In genomic region chr13:98354871-98355558, GRCm38 (mm10) we compare ENCODE assay signal across 9 mouse cellular contexts. TPM values are rescaled to one million over a fixed set of nuclear protein-coding genes. Genes with fewer than 3 reads are reported as not detected.
DNase-seq lines count a peak whose midpoint lies in the region; ATAC-seq and TF ChIP-seq lines count a peak whose summit lies in the region.
"Had no signal": no experiment of that assay in that cellular context is flagged by ENCODE, and none has a peak within 500 bp of the region (broad histone marks: within the 10 kb centered on the region; RNA-seq: fewer than 3 reads in every experiment).

No protein-coding gene starts in this region.

- H3K79me2 ChIP-seq in heart, adult 2 months (replicated peaks; ENCODE audit: control insufficient read depth, insufficient read depth, low read length) = no peaks in the 10 kb centered on the region

- TF ChIP-seq EP300 in heart, adult 2 months (IDR thresholded peaks at IDR 0.05; ENCODE audit: insufficient read depth, low read depth, low read length) = no peak
- no peak for TF ChIP-seq EP300 in liver, embryonic 14.5 days (IDR thresholded peaks at IDR 0.05; ENCODE audit: low read depth)

- peak overlapping the region; percentile 32; the same call in 1 of the 2 replicates for H3K9ac ChIP-seq in heart, adult 2 months (ENCODE audit: low read depth, low read length)
- peak overlapping the region; percentile 77 for H3K9ac ChIP-seq in embryonic facial prominence, embryonic 14.5 days (ENCODE audit: low read depth, low read length)
- peak overlapping the region; percentile 45 for H3K9ac ChIP-seq in hindbrain, embryonic 16.5 days (ENCODE audit: low read depth, low read length)
- no peak overlapping the region for H3K9ac ChIP-seq in liver, embryonic 14.5 days (replicated peaks)

- H3K4me2 ChIP-seq in embryonic facial prominence, embryonic 14.5 days (ENCODE audit: low read depth, low read length) = peak overlapping the region; percentile 83
- H3K4me2 ChIP-seq in hindbrain, embryonic 16.5 days (ENCODE audit: low read length) = peak overlapping the region; percentile 57
- H3K4me2 ChIP-seq in liver, embryonic 14.5 days (ENCODE audit: low read depth) = peak overlapping the region; percentile 49

- TF ChIP-seq POLR2A in heart, adult 2 months (IDR thresholded peaks at IDR 0.05; ENCODE audit: insufficient read depth, low read depth, low read length) = no peak

- no peaks in the 10 kb centered on the region for H3K36me3 ChIP-seq in heart, adult 2 months (ENCODE audit: control insufficient read depth, insufficient read depth, low read length)
- H3K36me3 ChIP-seq in embryonic facial prominence, embryonic 14.5 days (ENCODE audit: control insufficient read depth, insufficient read depth, low read length) = no peaks in the 10 kb centered on the region
- H3K36me3 ChIP-seq in hindbrain, embryonic 16.5 days (ENCODE audit: control insufficient read depth, insufficient read depth, low read length) = no peaks in the 10 kb centered on the region
- H3K36me3 ChIP-seq in liver, embryonic 14.5 days (replicated peaks; ENCODE audit: control insufficient read depth, insufficient read depth, low read depth) = no peaks in the 10 kb centered on the region
- H3K36me3 ChIP-seq: G1E had no signal

- intact Hi-C loops in heart, adult 2 months (cut with DNase I) = loop anchor here (5.0 to 10.0 kb wide), 2 partner anchors 142 to 230 kb away; no protein-coding TSS in a partner anchor

- peak; percentile 41 for ATAC-seq in embryonic facial prominence, embryonic 14.5 days (ENCODE audit: low read depth)
- peak; percentile 31; the same call in 1 of the 2 replicates for ATAC-seq in hindbrain, embryonic 16.5 days
- no peak for ATAC-seq in liver, embryonic 14.5 days (ENCODE audit: insufficient read depth)

- H3K4me1 ChIP-seq in heart, adult 2 months (ENCODE audit: control insufficient read depth, insufficient read depth, low read length) = no peaks in the 10 kb centered on the region
- H3K4me1 ChIP-seq in embryonic facial prominence, embryonic 14.5 days (ENCODE audit: control insufficient read depth, insufficient read depth, low read length) = peaks cover 4% of the 10 kb centered on the region; the same call in 1 of the 2 replicates
- H3K4me1 ChIP-seq in hindbrain, embryonic 16.5 days (ENCODE audit: control insufficient read depth, insufficient read depth, low read depth, low read length) = peaks cover 17% of the 10 kb centered on the region
- no peaks in the 10 kb centered on the region for H3K4me1 ChIP-seq in liver, embryonic 14.5 days (replicated peaks; ENCODE audit: control insufficient read depth in 2 of 2, insufficient read depth in 2 of 2, low read length in 1 of 2)

- TF ChIP-seq CTCF in heart, adult 2 months (IDR thresholded peaks at IDR 0.05) = no peak
- no peak for TF ChIP-seq CTCF in liver, embryonic 14.5 days (IDR thresholded peaks at IDR 0.05; ENCODE audit: low read depth)

- 2% methylated on average over 88 of the region's 102 CpGs for WGBS in heart, adult 2 months
- WGBS in embryonic facial prominence, embryonic 14.5 days = 0% methylated on average over 11 of the region's 102 CpGs
- under 1% methylated on average over 59 of the region's 102 CpGs for WGBS in hindbrain, embryonic 16.5 days
- WGBS in liver, embryonic 14.5 days (ENCODE audit: insufficient replicate concordance) = under 1% methylated on average over 87 of the region's 102 CpGs

- H3K9me3 ChIP-seq in embryonic facial prominence, embryonic 14.5 days (ENCODE audit: control insufficient read depth, low read length) = no peaks in the 10 kb centered on the region
- H3K9me3 ChIP-seq in hindbrain, embryonic 16.5 days (ENCODE audit: control insufficient read depth, low read length) = no peaks in the 10 kb centered on the region
- H3K9me3 ChIP-seq in liver, embryonic 14.5 days (ENCODE audit: control insufficient read depth, low read length) = no peaks in the 10 kb centered on the region

- no peak overlapping the region for H3K27ac ChIP-seq in heart, adult 2 months
- peak overlapping the region; percentile 79 for H3K27ac ChIP-seq in embryonic facial prominence, embryonic 14.5 days (replicated peaks; ENCODE audit: low read depth, low read length)
- no peak overlapping the region; the same call in 1 of the 2 replicates for H3K27ac ChIP-seq in hindbrain, embryonic 16.5 days (ENCODE audit: low read depth, low read length)
- H3K27ac ChIP-seq in liver, embryonic 14.5 days = no peak overlapping the region

- DNase-seq in heart, adult 2 months = peak; percentile 24 to 46
- DNase-seq in heart, adult 9 months (ENCODE audit: low spot score in 2 of 2) = no peak
- DNase-seq in ES-CJ7 (ENCODE audit: low read depth, low spot score) = peak; percentile 60
- DNase-seq in embryonic facial prominence, embryonic 14.5 days (ENCODE audit: low spot score) = peak; percentile 62
- DNase-seq in liver, embryonic 14.5 days (ENCODE audit: low read depth in 3 of 3, low spot score in 3 of 3) = no peak
- DNase-seq in retina, postnatal 1 day = peak; percentile 70
- DNase-seq in layer of hippocampus, adult 9-11 months = no peak

- H3K4me3 ChIP-seq in heart, adult 2 months = peak overlapping the region; percentile 37
- peak overlapping the region; percentile 60 for H3K4me3 ChIP-seq in embryonic facial prominence, embryonic 14.5 days (ENCODE audit: low read depth, low read length)
- peak overlapping the region; percentile 42 for H3K4me3 ChIP-seq in hindbrain, embryonic 16.5 days (ENCODE audit: low read length)
- H3K4me3 ChIP-seq in liver, embryonic 14.5 days (ENCODE audit: insufficient read depth in 1 of 2, low read depth in 2 of 2, low read length in 2 of 2) = peak overlapping the region; percentile 1 to 35; a peak in 3 of 4 replicates

- peaks cover 41% of the 10 kb centered on the region for H3K27me3 ChIP-seq in heart, adult 2 months (ENCODE audit: control insufficient read depth, insufficient read depth, low read length)
- peaks cover 82% of the 10 kb centered on the region for H3K27me3 ChIP-seq in embryonic facial prominence, embryonic 14.5 days (replicated peaks; ENCODE audit: control insufficient read depth, insufficient read depth, low read length)
- H3K27me3 ChIP-seq in hindbrain, embryonic 16.5 days (replicated peaks; ENCODE audit: control insufficient read depth, insufficient read depth, low read length) = peaks cover 56% of the 10 kb centered on the region
- H3K27me3 ChIP-seq in liver, embryonic 14.5 days (ENCODE audit: control insufficient read depth, insufficient read depth, low read length) = peaks cover 92% of the 10 kb centered on the region

RNA-seq across cellular contexts. Expression of gene Foxd1, which starts 1.0 kb away (rescaled TPM):
- total RNA-seq in heart, adult 2 months (2021) = under 1 TPM in 1 of 2 experiments, not detected in 1; 0.05 TPM
- polyA plus RNA-seq in heart, adult 2 months (2012; rRNA removed) = 0.03 and 0.06 TPM in 2 replicates
- 2.9 and 3.6 TPM in 2 replicates for polyA plus RNA-seq in embryonic facial prominence, embryonic 14.5 days (2014; fragmentation: Nextera tagmentation; extraction: Ambion mirVana)
- polyA plus RNA-seq in hindbrain, embryonic 16.5 days (2015; fragmentation: Nextera tagmentation; extraction: Ambion mirVana) = 0.43 and 0.75 TPM in 2 replicates
- under 0.01 TPM in 1 of 2 replicates, not detected in the other for polyA plus RNA-seq in liver, embryonic 14.5 days (2012; rRNA removed)
- polyA plus RNA-seq in liver, embryonic 14.5 days (2014; fragmentation: Nextera tagmentation; extraction: Ambion mirVana) = not detected in 2 replicates
- polyA plus RNA-seq: G1E had no signal

RNA-seq across cellular contexts. Expression of gene Btf3, which starts 38.2 kb away (rescaled TPM):
- total RNA-seq in heart, adult 2 months (2021) = 100 to 1,000 TPM; 193 to 218 TPM
- 88.2 and 135 TPM in 2 replicates for polyA plus RNA-seq in heart, adult 2 months (2012; rRNA removed)
- polyA plus RNA-seq in embryonic facial prominence, embryonic 14.5 days (2014; fragmentation: Nextera tagmentation; extraction: Ambion mirVana) = 674 and 695 TPM in 2 replicates
- 428 and 449 TPM in 2 replicates for polyA plus RNA-seq in hindbrain, embryonic 16.5 days (2015; fragmentation: Nextera tagmentation; extraction: Ambion mirVana)
- 184 and 339 TPM in 2 replicates for polyA plus RNA-seq in liver, embryonic 14.5 days (2012; rRNA removed)
- polyA plus RNA-seq in liver, embryonic 14.5 days (2014; fragmentation: Nextera tagmentation; extraction: Ambion mirVana) = 398 and 401 TPM in 2 replicates

Comparison
In these comparisons a context has a peak if more than half of its experiments do, and no peak if none do; other contexts are left out.
1. DNase-seq: peak in heart, adult 2 months (2 of 2), ES-CJ7 (single experiment), embryonic facial prominence, embryonic 14.5 days (single experiment) and retina, postnatal 1 day (single experiment); none in heart, adult 9 months (0 of 2), liver, embryonic 14.5 days (0 of 3) and layer of hippocampus, adult 9-11 months (single experiment).
2. Peak in every context shown above with its lines, with median percentiles within 50 percentile points of each other: H3K4me3 ChIP-seq and H3K4me2 ChIP-seq.